Mouse (Mus musculus) ES-Bruce4 (cell line): ENCODE data around the gene Aph1c. TPM values are rescaled to one million over a fixed set of nuclear protein-coding genes. Genes with fewer than 3 reads are reported as not detected.

Source experiments
- H3K27ac ChIP-seq: 2 replicates; pipeline ENCODE4 v1.5.1; 2012; ENCODE audit warnings: low read length, inconsistent platforms; ENCODE audit not compliant: insufficient read depth
- H3K27me3 ChIP-seq: 2 replicates; pipeline ENCODE4 v1.6.1; 2012; ENCODE audit warnings: mild to moderate bottlenecking, low read length, inconsistent platforms; ENCODE audit not compliant: control insufficient read depth, poor library complexity, insufficient read depth, severe bottlenecking
- H3K36me3 ChIP-seq: 2 replicates; pipeline ENCODE4 v1.6.1; 2012; ENCODE audit warnings: inconsistent platforms, mild to moderate bottlenecking, low read length, moderate library complexity; ENCODE audit not compliant: control insufficient read depth, poor library complexity, insufficient read depth, severe bottlenecking
- H3K4me1 ChIP-seq: one replicate; pipeline ENCODE4 v1.8.1; 2011; ENCODE audit warnings: low read length; ENCODE audit not compliant: control insufficient read depth, insufficient read depth
- H3K4me3 ChIP-seq: 2 replicates; pipeline ENCODE4 v1.5.1; 2011; ENCODE audit warnings: low read depth, mild to moderate bottlenecking, low read length
- H3K9ac ChIP-seq: 2 replicates; pipeline ENCODE4 v1.6.1; 2012; ENCODE audit warnings: low read depth, mild to moderate bottlenecking, inconsistent platforms; ENCODE audit not compliant: poor library complexity, severe bottlenecking
- H3K9me3 ChIP-seq: replicated peaks from 2 replicates; pipeline ENCODE4 v1.6.1; 2012; ENCODE audit warnings: mild to moderate bottlenecking, low read length, inconsistent platforms; ENCODE audit not compliant: control insufficient read depth, poor library complexity, insufficient read depth, severe bottlenecking
- CTCF ChIP-seq: IDR thresholded peaks from one replicate; pipeline ENCODE4 v1.8.1; 2011; ENCODE audit warnings: low read depth, low read length
- EP300 ChIP-seq: IDR thresholded peaks from 2 replicates; pipeline ENCODE4 v1.6.1; 2011; ENCODE audit warnings: low read depth, low read length; ENCODE audit not compliant: insufficient read depth
- POLR2A ChIP-seq: IDR thresholded peaks from one replicate; pipeline ENCODE4 v1.8.1; 2011; ENCODE audit warnings: low read length; ENCODE audit not compliant: insufficient read depth
- polyA plus RNA-seq: library from polyadenylated mRNA; stranded (reverse); fragments of >200 nt; gene quantifications from 2 replicates; pipeline ENCODE4 v1.2.4, GENCODE M21; 2011; ENCODE audit warnings: low read depth; ENCODE audit not compliant: missing spikeins, insufficient read depth, insufficient read length

Gene Aph1c
- polyA plus RNA-seq, 1 experiment = 2.1 TPM

- Histone ChIP-seq H3K9me3 (no peaks in the 10 kb centered on the region), H3K27me3 (no peaks in the 10 kb centered on the region), H3K4me3 (no peak overlapping the region), H3K27ac (no peak overlapping the region), H3K9ac (no peak overlapping the region), H3K4me1 (no peaks in the 10 kb centered on the region), H3K36me3 (no peaks in the 10 kb centered on the region)
- no peak for TF ChIP-seq CTCF
- no peak for TF ChIP-seq POLR2A
- TF ChIP-seq EP300 = no peak
Measured at GRCm38 (mm10) chr9:66864708-66865107, 30.2 kb upstream of the Aph1c start.

GRCm38 (mm10) chr9:66863456-66863855 lies 28.9 kb upstream of the Aph1c start:
- Histone ChIP-seq H3K9ac (no peak overlapping the region), H3K27ac (no peak overlapping the region), H3K27me3 (no peaks in the 10 kb centered on the region), H3K4me1 (no peaks in the 10 kb centered on the region), H3K4me3 (no peak overlapping the region), H3K36me3 (no peaks in the 10 kb centered on the region), H3K9me3 (no peaks in the 10 kb centered on the region)
- TF ChIP-seq POLR2A (no peak), EP300 (no peak), CTCF (no peak)

- H3K9me3 ChIP-seq = no peaks in the 10 kb centered on the region
Measured at GRCm38 (mm10) chr9:66862202-66862601, 27.7 kb upstream of the Aph1c start.

GRCm38 (mm10) chr9:66861104-66861767 lies 26.7 kb upstream of the Aph1c start:
- TF ChIP-seq POLR2A (no peak), EP300 (no peak), CTCF (no peak)
- Histone ChIP-seq H3K9ac (no peak overlapping the region), H3K36me3 (no peaks in the 10 kb centered on the region), H3K27me3 (no peaks in the 10 kb centered on the region), H3K4me1 (no peaks in the 10 kb centered on the region), H3K27ac (no peak overlapping the region), H3K9me3 (no peaks in the 10 kb centered on the region), H3K4me3 (no peak overlapping the region)

More at GRCm38 (mm10) chr9:66862202-66862601, 27.7 kb upstream of the Aph1c start:
- no peak overlapping the region for H3K4me3 ChIP-seq
- H3K4me1 ChIP-seq = no peaks in the 10 kb centered on the region
- no peak overlapping the region for H3K27ac ChIP-seq
- H3K27me3 ChIP-seq = no peaks in the 10 kb centered on the region
- H3K9ac ChIP-seq = no peak overlapping the region
- H3K36me3 ChIP-seq = no peaks in the 10 kb centered on the region
- TF ChIP-seq POLR2A (no peak), EP300 (no peak), CTCF (no peak)

GRCm38 (mm10) chr9:66859523-66859922 lies 25.0 kb upstream of the Aph1c start:
- Histone ChIP-seq H3K9ac (no peak overlapping the region), H3K36me3 (no peaks in the 10 kb centered on the region), H3K4me3 (no peak overlapping the region), H3K27me3 (no peaks in the 10 kb centered on the region), H3K9me3 (no peaks in the 10 kb centered on the region), H3K4me1 (no peaks in the 10 kb centered on the region), H3K27ac (no peak overlapping the region)
- no peak for TF ChIP-seq CTCF
- TF ChIP-seq EP300 = no peak
- no peak for TF ChIP-seq POLR2A

- H3K4me3 ChIP-seq = no peak overlapping the region
- H3K9ac ChIP-seq = no peak overlapping the region
- TF ChIP-seq CTCF (no peak), EP300 (no peak), POLR2A (no peak)
- H3K4me1 ChIP-seq = no peaks in the 10 kb centered on the region
- no peaks in the 10 kb centered on the region for H3K27me3 ChIP-seq
- H3K27ac ChIP-seq = no peak overlapping the region
- no peaks in the 10 kb centered on the region for H3K36me3 ChIP-seq
- no peaks in the 10 kb centered on the region for H3K9me3 ChIP-seq
Measured at GRCm38 (mm10) chr9:66855865-66856264, 21.3 kb upstream of the Aph1c start.
